Mouse (Mus musculus) inflammation-experienced regulatory T-cells (primary cell): ENCODE measurements around the gene Ripk1. TPM values are rescaled to one million over a fixed set of nuclear protein-coding genes. Genes with fewer than 3 reads are reported as not detected.

Experiments used
- polyA plus RNA-seq, 2 experiments: library from polyadenylated mRNA; unstranded; fragments of 100-300 nt; shearing (Covaris generic); gene quantifications; one replicate each; pipeline ENCODE4 v1.2.1; 2017

Gene Ripk1
- 10 to 100 TPM; 62.3 to 82.3 TPM for polyA plus RNA-seq

DNA sequence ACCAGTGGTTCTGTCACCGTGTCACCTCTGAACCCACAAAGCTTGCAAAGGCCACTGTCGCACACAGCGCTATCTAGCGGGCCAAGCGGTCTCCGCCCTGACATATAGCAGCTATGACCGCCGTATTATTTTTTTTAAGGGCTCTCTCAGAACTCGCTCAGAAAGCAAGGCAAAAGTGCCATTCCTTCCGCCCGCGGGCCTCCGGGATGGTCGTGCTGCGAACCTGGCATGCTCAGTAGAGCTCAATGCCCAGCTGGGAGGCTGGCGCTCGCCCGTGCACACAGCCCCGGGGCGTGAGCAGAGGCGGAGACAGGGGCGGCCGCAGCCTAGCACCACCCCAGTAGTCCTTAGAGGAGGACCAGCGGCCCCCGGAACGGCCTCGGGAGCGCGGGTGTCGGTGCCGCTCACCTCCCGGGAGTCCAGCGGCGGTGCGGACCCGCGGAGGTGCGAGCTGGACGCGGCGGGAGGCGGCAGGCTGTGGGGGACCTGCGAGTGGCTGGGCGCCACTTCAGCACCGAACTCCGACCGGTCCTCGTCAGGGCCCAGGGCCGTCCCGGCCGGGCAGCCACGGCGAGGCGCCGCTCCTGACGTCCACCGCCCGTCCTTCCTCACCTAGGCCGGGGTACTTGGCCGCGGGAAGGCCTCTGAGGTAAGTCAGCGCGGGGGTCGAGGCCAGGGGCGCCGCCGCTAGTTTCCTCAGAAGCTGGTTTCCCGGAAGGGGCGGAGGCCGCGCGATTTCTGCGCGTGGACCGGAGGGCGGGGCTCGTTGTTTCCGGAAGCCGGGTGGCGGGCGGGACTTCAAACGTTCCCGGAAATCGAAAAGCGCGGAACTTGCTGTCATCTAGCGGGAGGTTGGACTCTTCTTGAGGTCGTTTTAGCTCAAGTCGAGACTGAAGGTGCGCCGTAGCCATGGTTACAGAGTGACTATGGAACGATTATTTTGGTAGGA lies at the start of gene Ripk1, which contains the start of gene Serpinb6a:
Ripk1 (plus strand) TSS at position 306 of the 949 bp plus-strand sequence.
Serpinb6a (minus strand) TSS at position 737 of the 949 bp plus-strand sequence.

DNA sequence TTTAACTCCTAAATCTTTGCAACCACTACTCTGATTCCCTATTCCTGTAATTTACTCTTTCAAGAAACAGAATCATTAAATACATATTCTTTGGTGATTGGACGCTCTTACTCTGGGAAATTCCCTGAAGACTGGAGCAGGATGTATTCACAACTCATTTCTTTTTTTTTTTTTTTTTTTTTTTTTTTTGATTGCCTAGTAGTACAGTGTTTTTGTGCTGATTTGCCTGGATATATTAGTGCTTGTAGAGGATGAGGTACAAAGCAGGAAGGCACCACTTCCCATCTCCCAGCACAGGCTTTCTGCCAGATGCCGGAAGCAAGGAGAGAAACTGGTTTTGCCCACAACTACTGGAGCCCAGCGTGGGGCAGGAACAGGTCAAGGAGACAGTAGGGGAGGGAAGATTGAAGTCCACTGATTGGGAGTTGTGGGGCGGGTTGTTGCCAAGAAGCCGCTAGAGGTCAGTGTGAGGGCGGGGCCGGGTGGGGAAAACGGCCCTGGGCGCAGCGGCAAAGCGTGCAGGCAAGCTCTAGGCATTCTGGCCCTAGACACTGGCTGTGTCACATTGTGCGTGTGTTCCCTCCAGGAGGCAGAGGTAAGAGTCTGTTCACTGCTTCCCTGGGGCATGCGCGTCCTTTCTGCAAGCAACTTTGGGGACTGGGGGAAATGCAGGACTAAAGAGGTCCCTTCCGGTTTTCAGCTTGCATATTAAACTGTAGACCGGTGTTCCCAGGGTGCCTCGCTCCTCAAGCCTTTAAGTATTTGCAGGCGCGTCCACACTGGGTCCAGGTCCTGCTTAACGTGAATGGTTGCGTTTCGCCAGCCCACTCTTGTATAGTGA lies 37.7 kb upstream of the Ripk1 start, which contains the start of gene Nqo2:
Nqo2 (plus strand) TSS at position 482 of the 841 bp plus-strand sequence.

GRCm38 (mm10) chr13:34037172-34038055 lies 35.3 kb downstream of the Ripk1 start, which contains the start of gene Bphl:
Bphl (plus strand) TSS chr13:34037597.

GRCm38 (mm10) chr13:34077492-34078271 lies 75.5 kb downstream of the Ripk1 start, which contains the start of gene Tubb2a:
Tubb2a (minus strand) TSS chr13:34078007.

Other genes with a start within 250 kb of the Ripk1 start
- under 1 TPM; 0.11 to 0.24 TPM for gene Serpinb6e, start 159.0 kb upstream of the Ripk1 start, polyA plus RNA-seq
- gene Serpinb6c, start 96.7 kb upstream of the Ripk1 start, polyA plus RNA-seq = under 1 TPM in 1 of 2 experiments, not detected in 1; 0.17 TPM
- 10 to 100 TPM in 1 of 2 experiments, 1 to 10 TPM in 1; 6.5 to 21.9 TPM for gene Nqo2, start 37.7 kb upstream of the Ripk1 start, polyA plus RNA-seq
- gene Serpinb6a, start 431 bp downstream of the Ripk1 start, polyA plus RNA-seq = 10 to 100 TPM; 44.3 to 54.0 TPM
- gene Bphl, start 35.2 kb downstream of the Ripk1 start, polyA plus RNA-seq = 10 to 100 TPM; 30.8 to 37.4 TPM
- 10 to 100 TPM; 12.1 to 18.0 TPM for gene Tubb2a, start 75.6 kb downstream of the Ripk1 start, polyA plus RNA-seq
- gene Tubb2b, start 128.1 kb downstream of the Ripk1 start, polyA plus RNA-seq = 1 to 10 TPM in 1 of 2 experiments, under 1 TPM in 1; 0.78 to 1.2 TPM
- 10 to 100 TPM; 53.1 to 58.5 TPM for gene Psmg4, start 160.6 kb downstream of the Ripk1 start, polyA plus RNA-seq